Mouse (Mus musculus) kidney, postnatal 10 days (tissue): ENCODE measurements around the gene Twsg1.

Experiments used
- DNase-seq: peaks from one replicate; pipeline ENCODE4 v3.0.0; 2021; ENCODE audit warnings: mixed read lengths

Gene Twsg1

GRCm38 (mm10) chr17:65885398-65885696 lies 65.7 kb downstream of the Twsg1 start:
- no peak for DNase-seq

DNA sequence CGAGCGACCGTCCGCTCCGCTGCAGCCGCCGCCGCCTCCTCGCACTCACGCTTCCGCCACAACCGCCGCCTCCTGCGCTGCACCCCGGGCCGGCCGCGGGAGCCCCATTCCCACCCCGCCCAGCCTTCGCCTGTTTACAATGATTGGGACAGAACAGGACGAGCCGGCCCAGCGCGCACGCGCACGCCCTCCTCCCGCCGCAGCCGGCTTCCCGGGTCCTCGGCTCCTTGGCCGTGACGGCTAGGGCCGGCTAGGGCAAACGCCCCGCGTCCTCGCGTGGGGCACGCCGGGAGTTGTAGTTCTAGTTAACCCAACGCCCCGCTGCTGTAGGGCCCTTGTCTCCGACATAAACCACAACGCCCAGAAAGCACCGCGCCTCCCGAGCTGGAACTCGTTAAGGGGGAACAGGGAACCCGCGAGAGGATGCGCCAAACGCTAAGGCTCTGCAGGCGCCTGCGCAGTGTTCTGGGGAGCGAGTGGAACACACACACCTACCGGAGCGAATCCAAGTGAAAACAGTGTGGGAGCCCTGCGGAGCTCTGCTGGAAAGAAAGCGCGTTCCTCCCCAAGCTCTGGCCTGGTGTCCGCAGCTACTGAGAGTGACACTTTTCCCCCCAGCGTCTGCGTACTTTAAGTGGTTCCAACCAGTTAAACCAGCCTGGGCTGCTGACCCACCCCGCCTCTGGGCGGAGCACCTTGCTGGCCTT lies 66.2 kb downstream of the Twsg1 start:
- peak; percentile 100 for DNase-seq

GRCm38 (mm10) chr17:65884061-65884669 lies 66.9 kb downstream of the Twsg1 start:
- peak; percentile 72 for DNase-seq

GRCm38 (mm10) chr17:65877026-65877425 lies 74.0 kb downstream of the Twsg1 start:
- DNase-seq = no peak

GRCm38 (mm10) chr17:65873834-65874233 lies 77.2 kb downstream of the Twsg1 start:
- no peak for DNase-seq

GRCm38 (mm10) chr17:65873156-65873555 lies 77.9 kb downstream of the Twsg1 start:
- no peak for DNase-seq

- peak; percentile 71 for DNase-seq
These were observed 78.4 kb downstream of the Twsg1 start for GRCm38 (mm10) chr17:65872652-65873051.

DNA sequence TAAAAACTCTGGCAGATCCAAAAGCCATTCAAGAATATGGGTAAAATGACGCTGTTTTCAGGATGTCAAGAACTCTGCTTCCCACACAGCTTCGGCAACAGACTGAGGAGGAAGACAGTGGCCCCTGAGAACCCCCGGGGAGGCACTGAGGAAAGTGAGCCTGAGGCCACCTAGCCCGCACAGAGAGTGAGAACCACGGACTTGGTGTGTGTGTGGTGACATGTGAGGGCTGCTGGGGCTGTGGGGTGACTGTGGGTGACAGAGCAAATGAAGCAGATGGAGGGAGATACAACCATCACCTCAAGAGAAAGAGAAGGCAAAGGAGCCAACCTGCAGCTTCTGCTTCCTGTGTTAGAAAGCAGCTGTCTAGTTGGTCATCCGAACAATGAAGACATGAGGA lies 79.0 kb downstream of the Twsg1 start:
- no peak for DNase-seq
